Mouse (Mus musculus) cerebellum, postnatal 14 days (tissue): ENCODE measurements around the gene Ptprf.
A peak's percentile ranks its signal among the peaks of the same experiment; 100 is the strongest.

Source experiments
- DNase-seq, 2 experiments: peaks; one replicate each; pipeline ENCODE4 v3.0.0; 2021; ENCODE audit warnings: mixed read lengths in 2 of 2

The Ptprf gene

DNA sequence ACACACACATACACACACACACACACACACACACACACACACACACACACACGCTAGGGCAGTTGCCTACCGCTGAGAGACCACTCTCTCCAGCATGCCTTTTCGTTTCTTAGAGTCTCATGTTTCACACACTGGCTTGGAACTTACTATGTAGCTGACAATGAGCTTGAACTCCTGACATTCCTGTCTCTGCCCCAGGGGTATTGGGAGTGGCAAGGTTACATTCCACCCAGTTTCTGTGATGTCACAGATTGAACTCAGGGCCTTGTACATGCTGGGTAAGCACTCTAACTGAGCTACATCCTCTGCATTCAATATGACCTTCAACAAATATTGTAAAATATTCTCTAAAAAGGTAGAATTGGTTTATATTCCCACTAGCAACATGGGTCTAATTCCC lies 92.6 kb downstream of the Ptprf start:
- no peak for DNase-seq

- DNase-seq = no peak
Measured at GRCm38 (mm10) chr4:118196185-118196584, 95.0 kb downstream of the Ptprf start.

DNA sequence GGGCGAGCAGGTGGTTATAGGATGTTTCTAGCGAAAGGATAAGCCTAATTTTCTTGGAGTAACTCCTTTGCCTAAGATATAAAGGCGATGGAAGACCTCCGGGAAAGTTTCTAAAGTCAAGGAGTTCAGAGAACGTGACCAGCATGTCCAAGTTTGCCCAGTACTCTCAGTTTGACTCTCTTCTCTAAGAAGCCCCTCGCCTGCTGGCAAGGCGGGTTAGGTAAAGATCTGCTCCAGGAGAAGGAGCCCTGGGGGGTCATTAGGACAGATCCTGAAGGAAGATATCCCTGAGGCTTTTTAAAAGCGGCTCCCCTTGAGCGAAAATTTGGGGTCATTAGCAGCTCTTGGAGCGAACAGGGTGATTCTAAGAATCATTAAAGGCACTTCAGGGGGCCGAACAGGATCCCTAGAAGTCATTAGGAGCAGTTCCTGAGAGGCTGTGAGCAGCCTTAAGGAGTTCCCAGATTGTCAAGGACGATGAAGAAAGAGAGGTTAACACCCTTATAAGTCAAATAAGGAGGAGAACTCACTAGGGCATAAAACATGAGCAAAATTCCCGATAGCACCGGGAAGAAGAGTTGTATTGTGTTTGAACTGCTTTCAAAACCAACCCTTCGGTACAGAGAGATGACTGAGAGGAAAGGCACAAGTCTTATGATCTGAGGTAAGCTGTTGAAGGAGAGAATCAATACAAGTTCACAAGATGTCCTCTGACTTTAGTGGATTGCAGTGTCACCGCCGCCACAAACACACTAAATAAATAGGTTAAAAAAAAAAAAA lies 110.7 kb downstream of the Ptprf start:
- DNase-seq = peak in 1 of 2 experiments; percentile 29

- DNase-seq = peak; percentile 92
Measured at GRCm38 (mm10) chr4:118179467-118180300, 111.5 kb downstream of the Ptprf start, which contains the start of gene Kdm4a. Gene Kdm4a (minus strand): TSS chr4:118180043.

DNA sequence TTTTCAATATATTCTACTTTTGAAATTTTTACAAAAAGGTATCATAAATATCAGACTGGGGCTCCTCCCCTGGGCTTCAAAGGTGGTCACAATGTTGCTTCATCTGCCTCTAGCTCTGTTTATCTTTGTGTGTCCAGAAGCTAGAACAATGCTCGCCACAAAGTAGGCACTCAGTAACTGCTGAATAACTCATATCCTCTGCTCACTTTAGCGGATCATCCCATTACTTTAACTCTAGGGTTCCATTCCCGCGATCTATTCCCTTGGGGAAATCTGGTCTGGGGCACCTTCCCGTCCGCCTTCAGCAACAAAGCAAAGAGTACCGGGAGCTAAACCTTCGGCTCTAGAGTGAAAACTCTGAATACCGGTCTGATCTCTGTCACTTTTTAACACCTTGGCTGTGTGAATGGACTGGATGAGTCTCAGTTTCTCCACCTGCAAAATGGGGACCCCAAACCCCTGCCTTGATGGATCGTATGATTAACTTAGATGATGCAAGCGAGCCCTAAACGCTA lies 112.2 kb downstream of the Ptprf start:
- DNase-seq = no peak

- no peak for DNase-seq
Measured at GRCm38 (mm10) chr4:118172461-118172860, 118.7 kb downstream of the Ptprf start.

DNA sequence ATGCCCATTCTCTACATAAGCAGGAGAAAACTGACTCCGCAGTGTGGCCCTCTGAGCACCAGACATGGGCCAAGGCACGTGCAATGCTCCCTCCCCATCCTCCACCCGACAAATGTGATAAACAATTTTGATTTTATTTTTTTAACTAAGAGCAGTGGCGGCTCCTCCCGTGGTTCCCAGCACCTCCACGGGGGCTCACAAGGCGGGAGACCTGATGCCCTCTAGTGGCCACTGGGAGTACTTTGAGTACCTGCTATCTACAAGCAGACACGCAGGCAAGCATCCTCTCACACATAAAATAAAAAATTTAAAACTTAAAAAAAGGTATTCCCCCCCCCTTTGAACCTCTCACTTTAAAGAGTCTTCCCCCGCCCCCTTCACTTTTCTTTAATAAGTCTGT lies 120.2 kb downstream of the Ptprf start:
- DNase-seq = peak in 1 of 2 experiments; percentile 43

GRCm38 (mm10) chr4:118162123-118162522 lies 129.1 kb downstream of the Ptprf start:
- DNase-seq = no peak
